Mouse (Mus musculus) heart, adult 18-20 months (tissue): ENCODE data around the gene H2-Q7. TPM values are rescaled to one million over a fixed set of nuclear protein-coding genes. Genes with fewer than 3 reads are reported as not detected.
"Not testable (repeated sequence)": the region's sequence is repeated elsewhere in the genome, so short reads cannot be mapped to it uniquely, and the experiment has no call there.

Experiments used
- DNase-seq, 2 experiments: peaks; one replicate each; pipeline ENCODE4 v3.0.0; 2021 to 2022; ENCODE audit warnings: mixed read lengths in 1 of 2
- total RNA-seq, 2 experiments: library from RNA; stranded (reverse); gene quantifications; 2 replicates each; pipeline ENCODE4 v1.2.3; 2021

The H2-Q7 gene
- total RNA-seq, 2 experiments from 2014 or later, result 7.4 to 21.5 TPM

DNA sequence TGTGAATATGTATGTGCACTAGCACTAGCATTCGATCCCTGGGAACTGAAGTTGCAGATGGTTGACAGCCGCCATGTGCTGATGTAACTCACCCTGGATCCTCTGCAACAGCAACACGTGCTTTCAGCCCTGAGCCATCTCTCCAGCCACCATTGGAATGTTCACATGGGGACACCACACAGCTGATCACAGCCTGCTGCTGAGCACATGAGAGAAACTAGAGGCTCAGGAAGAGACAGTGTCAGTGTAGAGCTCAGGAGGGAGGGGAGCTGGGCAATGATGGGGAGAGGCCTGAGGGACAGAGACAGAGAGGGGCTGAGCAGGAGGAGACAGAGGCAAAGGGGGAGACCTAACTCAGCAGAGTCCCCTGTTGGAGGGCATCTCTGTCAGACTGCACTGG is 3.4 kb upstream of the H2-Q7 start:
- not testable (repeated sequence) for DNase-seq

- DNase-seq, result not testable (repeated sequence)
Measured at GRCm38 (mm10) chr17:35437386-35437936, 1.5 kb upstream of the H2-Q7 start.

- DNase-seq, result not testable (repeated sequence)
Measured at GRCm38 (mm10) chr17:35438395-35438794, 560 bp upstream of the H2-Q7 start.

DNA sequence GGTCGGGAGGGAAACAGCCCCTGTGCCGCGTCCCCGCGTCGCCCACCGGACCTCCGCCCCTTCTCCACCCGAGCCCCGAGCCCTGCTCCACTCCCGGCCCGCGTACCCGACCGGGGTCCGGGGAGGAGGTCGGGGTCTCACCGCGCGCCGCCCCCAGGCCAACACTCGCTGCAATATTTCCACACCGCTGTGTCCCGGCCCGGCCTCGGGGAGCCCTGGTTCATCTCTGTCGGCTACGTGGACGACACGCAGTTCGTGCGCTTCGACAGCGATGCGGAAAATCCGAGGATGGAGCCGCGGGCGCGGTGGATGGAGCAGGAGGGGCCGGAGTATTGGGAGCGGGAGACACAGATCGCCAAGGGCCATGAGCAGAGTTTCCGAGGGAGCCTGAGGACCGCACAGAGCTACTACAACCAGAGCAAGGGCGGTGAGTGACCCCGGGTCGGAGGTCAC is 366 bp downstream of the H2-Q7 start:
- DNase-seq, result peak in 1 of 2 experiments; percentile 34

DNA sequence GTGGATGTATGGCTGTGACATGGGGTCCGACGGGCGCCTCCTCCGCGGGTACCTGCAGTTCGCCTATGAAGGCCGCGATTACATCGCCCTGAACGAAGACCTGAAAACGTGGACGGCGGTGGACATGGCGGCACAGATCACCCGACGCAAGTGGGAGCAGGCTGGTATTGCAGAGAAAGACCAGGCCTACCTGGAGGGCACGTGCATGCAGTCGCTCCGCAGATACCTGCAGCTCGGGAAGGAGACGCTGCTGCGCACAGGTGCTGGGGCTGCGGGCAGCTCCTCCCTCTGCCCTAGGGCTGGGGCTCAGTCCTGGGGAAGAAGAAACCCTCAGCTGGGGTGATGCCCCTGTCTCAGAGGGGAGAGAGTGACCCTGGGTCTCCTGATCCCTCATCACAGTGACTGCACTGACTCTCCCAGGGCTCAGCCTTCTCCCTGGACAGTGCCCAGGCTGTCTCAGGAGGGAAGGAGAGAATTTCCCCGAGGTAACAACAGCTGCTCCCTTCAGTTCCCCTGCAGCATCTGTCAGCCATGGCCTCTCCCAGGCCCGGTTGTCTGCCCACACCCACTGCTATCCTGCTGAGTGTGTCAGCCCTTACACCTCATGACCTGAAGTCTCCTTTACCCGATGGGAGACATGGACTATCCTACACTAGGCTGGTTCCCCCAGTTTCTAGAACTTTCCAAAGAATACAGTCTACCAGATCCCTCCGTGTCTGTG is 1.1 kb downstream of the H2-Q7 start:
- not testable (repeated sequence) for DNase-seq

DNA sequence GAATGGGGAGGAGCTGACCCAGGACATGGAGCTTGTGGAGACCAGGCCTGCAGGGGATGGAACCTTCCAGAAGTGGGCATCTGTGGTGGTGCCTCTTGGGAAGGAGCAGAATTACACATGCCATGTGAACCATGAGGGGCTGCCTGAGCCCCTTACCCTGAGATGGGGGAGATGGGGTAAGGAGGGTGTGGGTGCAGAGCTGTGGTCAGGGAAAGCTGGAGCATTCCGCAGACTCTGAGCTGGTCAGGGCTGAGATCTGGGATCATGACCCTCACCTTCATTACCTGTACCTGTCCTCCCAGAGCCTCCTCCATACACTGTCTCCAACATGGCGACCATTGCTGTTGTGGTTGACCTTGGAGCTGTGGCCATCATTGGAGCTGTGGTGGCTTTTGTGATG is 3.4 kb downstream of the H2-Q7 start:
- not testable (repeated sequence) for DNase-seq

GRCm38 (mm10) chr17:35444510-35444909 is 5.6 kb downstream of the H2-Q7 start:
- not testable (repeated sequence) for DNase-seq

DNA sequence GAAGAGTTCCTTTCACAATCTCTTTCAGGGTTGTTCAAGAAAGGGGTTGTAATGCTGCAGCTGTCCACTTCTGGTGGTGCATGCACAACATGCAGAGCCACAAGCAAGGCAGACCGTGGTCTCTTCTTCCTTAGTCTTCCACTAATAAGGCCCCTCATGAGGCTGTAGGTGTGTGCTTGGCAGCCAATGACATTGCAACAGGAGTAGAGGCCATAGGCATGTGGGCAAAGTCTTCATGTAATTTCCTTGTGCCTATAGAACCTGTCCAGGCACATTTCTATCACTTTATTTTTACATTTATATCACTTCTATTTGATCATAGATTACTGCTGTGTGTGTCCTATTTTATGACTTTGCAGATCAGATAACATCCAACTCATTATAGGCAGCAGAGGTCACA is 19.3 kb downstream of the H2-Q7 start:
- not testable (repeated sequence) for DNase-seq

DNA sequence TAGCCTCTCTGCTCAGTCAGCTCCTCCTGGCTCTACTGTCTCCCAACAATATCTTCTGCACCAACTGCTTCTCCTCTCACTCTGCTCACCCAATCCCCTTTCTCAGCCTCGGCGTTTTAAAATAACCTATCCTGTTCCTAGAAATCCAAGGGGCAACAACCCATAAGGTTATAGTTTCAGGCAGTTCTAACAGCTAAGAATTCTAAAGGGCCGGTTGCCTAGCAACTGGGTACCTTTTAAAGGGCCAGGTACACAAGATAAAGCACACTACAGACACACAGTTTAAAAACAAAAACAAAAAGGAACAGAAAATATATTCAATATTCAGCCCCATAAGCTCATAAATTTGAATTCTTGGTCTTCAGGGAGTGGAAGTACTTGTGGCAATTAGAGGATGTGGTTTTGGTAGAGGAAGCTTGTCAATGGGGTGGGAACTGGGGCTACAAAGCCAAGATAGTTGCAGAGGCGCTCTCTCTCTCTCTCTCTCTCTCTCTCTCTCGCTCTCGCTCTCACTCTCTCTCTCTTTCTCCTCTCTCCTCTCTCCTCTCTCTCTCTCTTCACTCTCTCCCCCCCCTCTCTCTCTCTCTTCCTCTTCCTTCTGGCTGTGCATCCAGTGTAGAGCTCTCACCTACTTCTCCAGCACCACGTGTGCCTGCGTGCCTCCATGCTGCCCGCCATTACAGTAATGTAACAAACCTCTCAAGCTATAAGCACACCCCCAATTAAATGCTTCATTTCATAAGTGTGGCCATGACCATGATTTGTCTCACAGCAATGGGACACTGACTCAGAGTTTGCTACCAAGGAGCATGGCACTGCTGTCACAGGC is 21.8 kb downstream of the H2-Q7 start:
- not testable (repeated sequence) for DNase-seq

- DNase-seq, result not testable (repeated sequence)
Measured at GRCm38 (mm10) chr17:35465651-35466050, 26.7 kb downstream of the H2-Q7 start.

GRCm38 (mm10) chr17:35468936-35469335 is 30.0 kb downstream of the H2-Q7 start:
- DNase-seq, result not testable (repeated sequence)

- no peak for DNase-seq
Measured at GRCm38 (mm10) chr17:35469842-35470751, 31.1 kb downstream of the H2-Q7 start, which contains the start of gene H2-Q10. TSS of gene H2-Q10 (plus strand) at chr17:35470089.

- peak; percentile 35 to 69 for DNase-seq
Measured at GRCm38 (mm10) chr17:35484066-35484465, 45.1 kb downstream of the H2-Q7 start.

- DNase-seq, result peak in 1 of 2 experiments; percentile 11
Measured at GRCm38 (mm10) chr17:35485702-35486101, 46.7 kb downstream of the H2-Q7 start.

- no peak for DNase-seq
Measured at GRCm38 (mm10) chr17:35486726-35487125, 47.8 kb downstream of the H2-Q7 start.

DNA sequence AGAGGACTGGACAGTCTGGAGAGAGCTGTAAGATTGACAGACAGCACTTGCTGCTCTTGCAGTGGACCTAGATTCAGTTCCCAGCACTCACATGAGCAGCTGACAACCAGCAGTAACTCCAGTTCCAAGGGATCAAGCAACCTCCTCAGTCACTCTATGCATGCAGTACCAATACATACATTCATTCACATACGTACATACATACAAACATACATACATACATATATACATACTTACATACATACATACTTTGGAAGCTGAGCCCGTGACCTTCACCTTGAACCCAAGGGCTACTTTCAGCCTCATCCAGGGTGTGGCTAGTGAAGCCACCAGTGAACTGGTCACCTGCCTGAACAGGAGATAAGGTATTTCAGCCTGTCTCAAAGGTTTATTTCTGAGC is 49.1 kb downstream of the H2-Q7 start:
- no peak for DNase-seq

DNA sequence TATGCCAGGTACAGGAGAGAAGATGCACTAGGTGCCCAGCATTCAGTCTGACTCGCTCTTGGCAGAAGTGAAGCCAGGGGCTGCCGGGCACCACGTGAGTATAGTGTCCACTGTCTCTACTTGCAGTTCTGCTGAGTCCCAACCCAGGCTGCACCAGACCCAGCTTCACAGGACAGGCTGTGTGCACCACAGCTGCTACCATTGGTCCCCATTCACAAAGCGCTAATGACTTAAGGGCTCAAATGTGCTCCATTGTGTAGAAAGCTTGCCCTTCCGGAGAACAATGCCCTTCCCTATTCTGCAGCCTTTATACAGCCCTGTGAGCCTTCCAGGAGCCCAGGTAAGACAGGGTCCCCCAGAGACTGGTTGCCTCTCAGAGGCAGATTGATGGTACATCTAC is 51.4 kb downstream of the H2-Q7 start:
- no peak for DNase-seq
